Mouse (Mus musculus) limb, embryonic 14.5 days (tissue): ENCODE results near the gene 4930415O20Rik. TPM values are rescaled to one million over a fixed set of nuclear protein-coding genes. Genes with fewer than 3 reads are reported as not detected.

ENCODE experiments used
- ATAC-seq: fragments of 200-750 bp; cut with Nextera tagmentation; 2 replicates; pipeline ENCODE4 v1.8.0; 2017; ENCODE audit warnings: low read depth, moderate number of reproducible peaks, moderate TSS enrichment; ENCODE audit not compliant: low FRiP score
- DNase-seq: peaks from one replicate; pipeline ENCODE4 v3.0.0-alpha.2; 2015; ENCODE audit warnings: low spot score
- H3K27ac ChIP-seq: fragments of 300-500 bp; sonication (generic); replicated peaks from 2 replicates; pipeline ENCODE4 v1.5.1; 2014; ENCODE audit warnings: low read depth, mild to moderate bottlenecking, low read length, moderate library complexity, mixed read lengths
- H3K27me3 ChIP-seq: fragments of 300-500 bp; sonication (generic); 2 replicates; pipeline ENCODE4 v1.6.1; 2014; ENCODE audit warnings: low read length, mixed read lengths; ENCODE audit not compliant: control insufficient read depth, insufficient read depth
- H3K36me3 ChIP-seq: fragments of 300-500 bp; sonication (generic); 2 replicates; pipeline ENCODE4 v1.6.1; 2014; ENCODE audit warnings: mild to moderate bottlenecking, low read length, moderate library complexity, mixed read lengths; ENCODE audit not compliant: control insufficient read depth, insufficient read depth
- H3K4me1 ChIP-seq: fragments of 300-500 bp; sonication (generic); 2 replicates; pipeline ENCODE4 v1.6.1; 2014; ENCODE audit warnings: antibody characterized with exemption, low read length, mixed read lengths; ENCODE audit not compliant: control insufficient read depth, insufficient read depth
- H3K4me2 ChIP-seq: fragments of 300-500 bp; sonication (generic); replicated peaks from 2 replicates; pipeline ENCODE4 v1.6.1; 2014; ENCODE audit warnings: low read depth, mild to moderate bottlenecking, low read length, moderate library complexity; ENCODE audit not compliant: severe bottlenecking
- H3K4me3 ChIP-seq: fragments of 300-500 bp; sonication (generic); replicated peaks from 2 replicates; pipeline ENCODE4 v1.5.1; 2014; ENCODE audit warnings: low read length
- H3K9ac ChIP-seq: fragments of 300-500 bp; sonication (generic); 2 replicates; pipeline ENCODE4 v1.6.1; 2014; ENCODE audit warnings: mild to moderate bottlenecking, low read depth, low read length, moderate library complexity; ENCODE audit not compliant: severe bottlenecking
- H3K9me3 ChIP-seq: fragments of 300-500 bp; sonication (generic); 2 replicates; pipeline ENCODE4 v1.6.1; 2016; ENCODE audit warnings: low read length; ENCODE audit not compliant: control insufficient read depth
- POLR2A ChIP-seq: fragments of 200-500 bp; IDR thresholded peaks from 2 replicates; pipeline ENCODE4 v1.8.0; 2012; ENCODE audit warnings: inconsistent platforms, mild to moderate bottlenecking, moderate library complexity, borderline replicate concordance; ENCODE audit not compliant: insufficient read depth, insufficient read length; ENCODE audit errors: extremely low read depth
- WGBS: fragments of 180-500 bp; shearing (Covaris S2); extraction: QIAGEN DNeasy Blood & Tissue Kit; methylation state at CpG from one replicate; pipeline ENCODE4 v1.1.7; 2014; 5-methylcytosine and 5-hydroxymethylcytosine counted together
- polyA plus RNA-seq, 2 experiments: library from polyadenylated mRNA; depleted of rRNA in 1 of 2; stranded (reverse) in 1 of 2; unstranded in 1 of 2; fragments of >200 nt; fragmentation: Nextera tagmentation in 1 of 2; extraction: Ambion mirVana in 1 of 2; gene quantifications; 2 replicates each; pipeline versions ENCODE4 v1.2.1 to v1.2.3; 2012 to 2014

Gene 4930415O20Rik
- polyA plus RNA-seq, 2 experiments: 0.37 TPM; not detected in 1

DNA sequence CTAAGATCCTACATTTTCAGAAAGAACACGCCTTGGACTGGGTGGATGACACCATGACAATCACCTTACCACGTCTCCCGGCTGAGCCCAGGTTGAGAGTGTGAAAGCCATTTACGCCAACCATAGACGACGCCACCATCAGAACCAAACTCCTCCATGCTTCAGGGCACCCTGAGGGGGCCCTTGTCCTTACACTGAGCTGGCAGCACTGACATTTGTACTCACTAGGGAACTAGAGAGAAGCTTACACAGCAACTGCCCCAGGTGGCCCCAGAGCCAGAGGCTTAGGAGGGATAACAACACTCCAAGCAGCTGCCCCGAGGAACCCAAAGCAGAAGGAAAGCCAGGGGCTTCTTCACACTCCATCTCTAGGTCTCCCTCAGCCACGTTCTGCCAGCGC lies 35.9 kb downstream of the 4930415O20Rik start:
- Histone ChIP-seq H3K9me3 (no peaks in the 10 kb centered on the region), H3K4me3 (no peak overlapping the region), H3K36me3 (peaks cover 35% of the 10 kb centered on the region), H3K9ac (no peak overlapping the region), H3K4me2 (no peak overlapping the region), H3K4me1 (peaks cover 35% of the 10 kb centered on the region), H3K27me3 (no peaks in the 10 kb centered on the region), H3K27ac (no peak overlapping the region)
- DNase-seq: no peak
- 62% methylated on average over 9 of the region's 9 CpGs for WGBS
- no peak for ATAC-seq
- no peak for TF ChIP-seq POLR2A

DNA sequence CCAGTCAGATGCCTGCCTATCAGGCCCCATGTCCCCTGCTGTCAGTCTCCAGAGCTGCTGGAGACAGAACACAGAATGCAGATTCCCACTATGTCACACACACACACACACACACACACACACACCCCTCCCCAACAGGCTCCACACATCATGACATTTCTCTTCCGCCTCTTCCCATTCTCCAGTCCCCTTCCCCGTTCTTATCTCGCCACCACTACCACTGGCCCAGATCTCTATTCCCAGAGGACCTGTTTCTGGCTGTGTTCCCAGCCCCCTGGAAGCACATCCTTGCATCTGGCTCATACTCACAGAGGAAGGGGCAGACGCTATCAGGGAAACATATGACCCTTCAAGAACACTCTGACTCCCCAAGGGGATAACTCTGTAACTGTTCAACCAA lies 36.8 kb downstream of the 4930415O20Rik start:
- H3K9me3 ChIP-seq: no peaks in the 10 kb centered on the region
- H3K27me3 ChIP-seq: no peaks in the 10 kb centered on the region
- ATAC-seq: no peak
- WGBS: 27% methylated on average over 4 of the region's 4 CpGs
- H3K4me1 ChIP-seq: peaks cover 29% of the 10 kb centered on the region
- peak overlapping the region; percentile 89; the same call in 1 of the 2 replicates for H3K9ac ChIP-seq
- peak overlapping the region; percentile 90 for H3K4me2 ChIP-seq
- DNase-seq: peak; percentile 25
- no peak for TF ChIP-seq POLR2A
- H3K4me3 ChIP-seq: peak overlapping the region; percentile 86
- peaks cover 26% of the 10 kb centered on the region for H3K36me3 ChIP-seq
- H3K27ac ChIP-seq: no peak overlapping the region

DNA sequence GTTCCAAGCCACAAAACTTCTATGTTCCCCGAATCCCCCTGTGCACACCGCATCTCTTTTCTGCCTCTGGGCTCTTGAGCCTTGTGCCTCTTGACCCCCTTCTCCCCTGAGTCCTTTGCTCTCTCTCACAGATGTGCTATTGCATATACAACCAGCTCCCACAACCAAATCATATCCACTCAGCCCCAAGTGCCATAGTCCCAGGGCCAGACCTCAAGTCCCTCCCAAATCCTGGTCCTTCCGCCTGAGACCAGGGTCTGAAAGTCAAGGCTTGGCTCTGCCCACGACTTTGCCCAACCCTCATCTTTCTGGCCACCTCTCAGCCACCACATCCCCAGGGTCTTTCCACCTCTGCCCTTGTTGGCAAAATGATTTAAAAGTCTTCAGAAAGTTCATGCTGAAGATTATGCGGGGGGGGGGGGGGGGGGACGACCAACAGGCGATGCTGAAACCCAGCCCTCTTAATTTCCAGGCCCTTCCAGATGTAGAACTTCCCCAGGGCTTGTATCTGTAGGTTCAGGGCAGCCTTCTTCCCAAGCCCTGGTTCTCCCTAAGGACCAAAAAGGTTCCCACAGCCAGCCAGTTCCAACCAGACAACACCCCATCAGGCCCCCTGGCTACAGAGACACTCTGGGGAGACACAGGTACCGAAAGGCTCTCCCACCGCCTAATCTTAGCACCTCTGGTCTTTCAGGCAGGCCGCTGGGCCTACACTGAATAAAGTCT lies 37.4 kb downstream of the 4930415O20Rik start:
- 21% methylated on average over 9 of the region's 10 CpGs for WGBS
- ATAC-seq: no peak

DNA sequence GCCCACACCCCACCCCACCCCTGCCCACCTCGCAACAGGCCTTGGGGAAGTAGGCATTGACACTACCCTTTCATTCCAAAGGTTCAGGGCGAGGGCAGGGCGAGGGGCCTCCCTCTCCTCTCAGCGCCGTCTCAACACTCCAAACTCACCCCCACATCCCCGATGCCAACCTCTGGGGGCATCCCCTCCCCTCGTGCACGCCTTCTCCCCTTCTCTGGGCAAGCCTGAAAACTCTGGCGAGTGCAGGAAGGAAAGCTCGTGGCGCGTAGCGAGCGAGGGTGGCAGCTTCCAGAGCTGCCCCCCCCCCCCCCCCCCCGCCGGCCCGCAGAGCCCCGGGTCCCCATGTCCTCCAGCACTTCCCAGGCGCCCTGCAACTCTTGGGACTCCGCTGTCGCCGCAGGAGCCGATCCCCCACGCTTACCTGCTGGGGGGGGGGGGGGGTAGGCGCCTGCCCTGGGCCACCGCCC lies 38.0 kb downstream of the 4930415O20Rik start:
- Histone ChIP-seq H3K4me1 (peaks cover 17% of the 10 kb centered on the region), H3K36me3 (peaks cover 14% of the 10 kb centered on the region), H3K4me3 (peak overlapping the region; percentile 86), H3K9ac (peak overlapping the region; percentile 89), H3K27ac (peak overlapping the region; percentile 79), H3K27me3 (no peaks in the 10 kb centered on the region), H3K9me3 (no peaks in the 10 kb centered on the region), H3K4me2 (peak overlapping the region; percentile 90)
- ATAC-seq (peak; percentile 8; the same call in 1 of the 2 replicates), DNase-seq (no peak)
- WGBS: 1% methylated on average over 14 of the region's 26 CpGs
- TF ChIP-seq POLR2A: no peak

More for the DNA sequence above, 37.4 kb downstream of the 4930415O20Rik start:
- no peaks in the 10 kb centered on the region for H3K9me3 ChIP-seq
- peak overlapping the region; percentile 79; the same call in 1 of the 2 replicates for H3K27ac ChIP-seq
- H3K4me3 ChIP-seq: peak overlapping the region; percentile 86
- H3K9ac ChIP-seq: peak overlapping the region; percentile 89
- peaks cover 20% of the 10 kb centered on the region for H3K36me3 ChIP-seq
- no peak for DNase-seq
- H3K4me2 ChIP-seq: peak overlapping the region; percentile 90
- H3K4me1 ChIP-seq: peaks cover 23% of the 10 kb centered on the region
- TF ChIP-seq POLR2A: no peak
- H3K27me3 ChIP-seq: no peaks in the 10 kb centered on the region

DNA sequence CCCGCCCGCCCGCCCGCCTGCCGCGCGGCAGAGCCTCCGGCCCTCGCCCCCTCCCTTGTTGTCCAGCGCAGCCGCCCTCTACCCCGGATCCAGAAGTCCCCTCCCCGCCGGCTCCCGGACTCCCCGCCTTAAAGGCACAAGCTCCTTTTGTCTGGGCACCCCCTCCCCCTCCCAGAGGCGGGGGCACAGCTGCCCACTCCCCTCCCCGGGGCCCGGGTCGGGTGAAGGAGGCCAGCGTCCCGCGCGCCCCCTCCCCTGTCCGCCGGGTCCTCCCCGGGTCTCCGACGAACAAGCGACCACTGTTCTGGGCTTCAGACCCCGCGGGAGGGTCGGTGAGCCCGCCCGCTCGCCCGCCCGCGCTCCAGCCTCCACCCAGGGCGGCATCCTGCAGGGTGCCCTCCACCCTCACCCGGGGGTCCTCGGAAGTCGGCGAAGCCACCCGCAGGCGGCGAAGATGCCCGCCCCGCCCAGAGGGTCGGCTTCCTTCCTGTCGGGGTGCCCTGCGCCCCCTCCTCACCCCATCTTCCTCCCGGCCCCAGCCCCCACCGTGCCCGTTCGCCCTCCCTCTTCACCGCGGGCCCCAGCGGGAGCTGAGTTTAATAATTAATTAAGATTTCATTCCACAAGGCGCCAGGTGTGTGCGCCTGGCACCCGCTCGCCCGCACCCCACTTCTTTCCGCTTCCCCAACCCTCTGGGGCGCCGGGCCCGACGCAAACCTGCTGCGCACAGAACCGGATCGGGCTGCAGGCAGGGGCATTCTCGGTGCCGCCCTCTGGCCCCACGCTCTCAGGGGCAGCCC lies 38.7 kb downstream of the 4930415O20Rik start, which contains the start of gene Adcy6:
TSS of gene Adcy6 (minus strand) at position 746 of the 800 bp plus-strand sequence.
- TF ChIP-seq POLR2A: 0 out of 2 replicates have a peak, but pooled peaks have one; percentile 2
- Histone ChIP-seq H3K27me3 (no peaks in the 10 kb centered on the region), H3K9me3 (no peaks in the 10 kb centered on the region), H3K4me3 (peak within 1 kb of the TSS; percentile 86), H3K27ac (peak within 1 kb of the TSS; percentile 79), H3K36me3 (peaks cover 7% of the 10 kb centered on the region; the same call in 1 of the 2 replicates), H3K4me1 (peaks cover 19% of the 10 kb centered on the region), H3K4me2 (peak within 1 kb of the TSS; percentile 90), H3K9ac (peak within 1 kb of the TSS; percentile 89)
- DNase-seq: peak; percentile 72
- ATAC-seq: peak; percentile 89
- WGBS: under 1% methylated on average over 38 of the region's 75 CpGs
